Mouse (Mus musculus): ENCODE measurements around the gene Sdk1. TPM values are rescaled to one million over a fixed set of nuclear protein-coding genes. Genes with fewer than 3 reads are reported as not detected.

Sdk1 gene
- polyA plus RNA-seq, 1 experiment: 1.6 TPM

DNA sequence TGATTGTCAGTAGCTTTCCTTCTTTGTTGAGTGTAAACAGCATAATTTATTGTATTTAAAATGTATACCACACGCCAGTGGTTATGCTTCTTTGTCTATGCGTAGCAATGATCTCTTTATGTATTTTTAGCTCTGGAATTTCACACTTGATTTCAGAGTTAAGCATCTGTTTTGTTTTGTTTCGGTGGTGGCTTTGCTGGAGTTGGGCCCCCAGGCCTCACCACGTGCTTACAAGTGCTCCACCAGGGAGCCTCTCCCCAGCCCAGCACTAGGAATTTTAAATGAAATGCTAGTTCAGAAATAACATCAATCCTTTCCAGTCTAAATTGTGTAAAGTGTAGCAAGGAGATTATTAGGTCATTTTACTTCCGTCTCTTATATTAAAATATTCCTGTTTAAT, 227.5 kb downstream of the Sdk1 start:
- no peaks in the 10 kb centered on the region for H3K36me3 ChIP-seq (ENCODE audit: control insufficient read depth, insufficient read depth, low read length, poor library complexity, severe bottlenecking)
- no peak overlapping the region for H3K9ac ChIP-seq (ENCODE audit: low read depth, poor library complexity, severe bottlenecking)
- H3K27ac ChIP-seq (ENCODE audit: insufficient read depth, low read length): no peak overlapping the region
- TF ChIP-seq EP300 (IDR thresholded peaks at IDR 0.05; ENCODE audit: insufficient read depth, low read depth, low read length): no peak
- TF ChIP-seq CTCF (IDR thresholded peaks at IDR 0.05; ENCODE audit: low read depth, low read length): no peak
- TF ChIP-seq POLR2A (IDR thresholded peaks at IDR 0.05; ENCODE audit: insufficient read depth, low read length): no peak
- no peak overlapping the region for H3K4me3 ChIP-seq (ENCODE audit: low read depth, low read length)
- H3K4me1 ChIP-seq (ENCODE audit: control insufficient read depth, insufficient read depth, low read length): no peaks in the 10 kb centered on the region
- no peaks in the 10 kb centered on the region for H3K9me3 ChIP-seq (replicated peaks; ENCODE audit: control insufficient read depth, insufficient read depth, low read length, poor library complexity, severe bottlenecking)
- H3K27me3 ChIP-seq (ENCODE audit: control insufficient read depth, insufficient read depth, low read length, poor library complexity, severe bottlenecking): no peaks in the 10 kb centered on the region

DNA sequence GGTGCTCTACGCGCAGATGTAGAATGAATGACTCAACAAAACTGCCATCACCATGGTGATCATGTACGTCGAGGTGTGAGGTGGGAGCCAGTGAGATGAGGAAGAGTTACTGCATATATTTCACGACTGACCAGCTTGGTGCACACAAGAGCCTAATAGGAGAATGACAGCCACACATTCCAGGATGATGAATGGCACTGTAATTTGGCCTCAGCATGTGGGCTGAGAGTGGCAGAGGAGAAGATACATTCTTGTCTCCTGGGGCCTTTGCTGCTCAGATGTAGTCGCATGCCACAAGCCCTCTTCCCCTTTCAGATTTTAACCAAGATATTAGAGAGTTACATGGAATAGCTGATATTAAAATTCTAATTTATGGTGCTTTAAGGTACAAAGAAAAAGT, 264.0 kb downstream of the Sdk1 start:
- Histone ChIP-seq H3K9ac (ENCODE audit: low read depth, poor library complexity, severe bottlenecking) (no peak overlapping the region), H3K27me3 (ENCODE audit: control insufficient read depth, insufficient read depth, low read length, poor library complexity, severe bottlenecking) (no peaks in the 10 kb centered on the region), H3K4me1 (ENCODE audit: control insufficient read depth, insufficient read depth, low read length) (no peaks in the 10 kb centered on the region), H3K36me3 (ENCODE audit: control insufficient read depth, insufficient read depth, low read length, poor library complexity, severe bottlenecking) (no peaks in the 10 kb centered on the region), H3K9me3 (replicated peaks; ENCODE audit: control insufficient read depth, insufficient read depth, low read length, poor library complexity, severe bottlenecking) (no peaks in the 10 kb centered on the region), H3K4me3 (ENCODE audit: low read depth, low read length) (no peak overlapping the region), H3K27ac (ENCODE audit: insufficient read depth, low read length) (no peak overlapping the region)
- TF ChIP-seq POLR2A (IDR thresholded peaks at IDR 0.05; ENCODE audit: insufficient read depth, low read length): no peak
- no peak for TF ChIP-seq EP300 (IDR thresholded peaks at IDR 0.05; ENCODE audit: insufficient read depth, low read depth, low read length)
- TF ChIP-seq CTCF (IDR thresholded peaks at IDR 0.05; ENCODE audit: low read depth, low read length): no peak

DNA sequence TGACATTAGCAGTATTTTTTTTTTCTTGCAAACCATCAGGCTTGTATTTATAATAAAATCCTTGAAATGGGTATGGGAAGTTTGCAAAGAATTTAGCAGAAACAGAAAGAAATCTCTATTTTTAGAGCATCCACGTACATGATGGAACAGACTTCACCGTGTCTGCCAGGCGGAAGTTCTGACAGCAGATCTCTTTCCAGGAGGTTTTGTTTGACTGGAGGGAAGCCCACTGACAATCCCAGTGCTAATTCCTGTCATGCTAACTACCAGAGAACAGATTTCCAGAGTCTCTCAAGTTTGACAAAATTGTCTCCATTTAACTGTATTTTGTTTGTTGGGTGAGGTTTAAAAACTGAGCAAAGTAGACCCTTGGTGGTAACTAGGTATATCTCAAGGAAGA, 265.1 kb downstream of the Sdk1 start:
- TF ChIP-seq CTCF (IDR thresholded peaks at IDR 0.05; ENCODE audit: low read depth, low read length) (no peak), EP300 (IDR thresholded peaks at IDR 0.05; ENCODE audit: insufficient read depth, low read depth, low read length) (no peak), POLR2A (IDR thresholded peaks at IDR 0.05; ENCODE audit: insufficient read depth, low read length) (no peak)
- no peaks in the 10 kb centered on the region for H3K4me1 ChIP-seq (ENCODE audit: control insufficient read depth, insufficient read depth, low read length)
- no peak overlapping the region for H3K27ac ChIP-seq (ENCODE audit: insufficient read depth, low read length)
- H3K36me3 ChIP-seq (ENCODE audit: control insufficient read depth, insufficient read depth, low read length, poor library complexity, severe bottlenecking): no peaks in the 10 kb centered on the region
- no peak overlapping the region for H3K4me3 ChIP-seq (ENCODE audit: low read depth, low read length)
- H3K9me3 ChIP-seq (replicated peaks; ENCODE audit: control insufficient read depth, insufficient read depth, low read length, poor library complexity, severe bottlenecking): no peaks in the 10 kb centered on the region
- no peak overlapping the region for H3K9ac ChIP-seq (ENCODE audit: low read depth, poor library complexity, severe bottlenecking)
- H3K27me3 ChIP-seq (ENCODE audit: control insufficient read depth, insufficient read depth, low read length, poor library complexity, severe bottlenecking): no peaks in the 10 kb centered on the region

DNA sequence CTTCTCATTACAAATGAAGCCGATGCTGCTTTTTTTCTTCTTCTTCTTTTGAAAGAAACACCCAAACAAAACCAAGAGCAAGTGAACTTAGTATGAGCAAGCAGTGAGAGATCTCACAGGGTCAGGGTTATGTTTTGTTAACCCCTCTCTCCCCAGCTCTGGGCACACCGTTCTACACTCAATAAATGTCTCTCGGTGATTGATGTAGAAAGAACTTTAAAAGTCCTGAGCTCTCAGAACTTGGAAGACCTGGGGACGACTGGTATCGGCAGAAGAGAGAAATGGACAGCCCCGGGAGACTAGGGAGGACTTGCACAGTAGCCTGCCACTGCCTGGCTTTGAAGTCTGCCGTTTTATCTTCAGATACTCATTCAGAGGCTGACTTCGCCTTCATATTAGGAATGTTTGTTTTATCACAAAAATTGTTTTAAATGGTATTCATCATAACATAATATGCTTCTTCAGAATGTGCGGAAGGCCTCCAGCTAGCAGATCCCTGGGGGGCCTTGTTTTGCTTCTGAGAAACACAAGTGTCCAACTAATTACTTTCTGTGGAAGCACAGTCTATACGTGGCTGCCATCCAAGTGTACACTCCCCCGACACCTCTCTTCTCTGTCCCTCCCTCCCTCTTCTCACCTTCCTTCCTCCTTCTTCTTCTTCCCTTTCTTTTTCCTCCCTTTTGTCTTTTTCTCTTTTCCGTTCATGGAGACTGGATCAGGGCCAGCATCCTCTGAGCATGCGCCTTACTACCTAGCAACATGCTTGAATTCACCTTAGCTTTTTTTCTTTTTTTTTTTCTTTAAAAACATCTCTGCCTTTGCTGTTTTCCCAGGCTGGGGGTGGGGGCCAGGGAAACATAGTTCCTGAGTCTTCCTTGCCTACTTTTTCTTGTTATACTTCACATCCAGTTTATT, 283.8 kb downstream of the Sdk1 start:
- no peak overlapping the region for H3K27ac ChIP-seq (ENCODE audit: insufficient read depth, low read length)
- no peak for TF ChIP-seq POLR2A (IDR thresholded peaks at IDR 0.05; ENCODE audit: insufficient read depth, low read length)
- no peak for TF ChIP-seq EP300 (IDR thresholded peaks at IDR 0.05; ENCODE audit: insufficient read depth, low read depth, low read length)
- TF ChIP-seq CTCF (IDR thresholded peaks at IDR 0.05; ENCODE audit: low read depth, low read length): no peak
- H3K4me1 ChIP-seq (ENCODE audit: control insufficient read depth, insufficient read depth, low read length): no peaks in the 10 kb centered on the region
- H3K9ac ChIP-seq (ENCODE audit: low read depth, poor library complexity, severe bottlenecking): no peak overlapping the region
- no peaks in the 10 kb centered on the region for H3K36me3 ChIP-seq (ENCODE audit: control insufficient read depth, insufficient read depth, low read length, poor library complexity, severe bottlenecking)
- no peaks in the 10 kb centered on the region for H3K27me3 ChIP-seq (ENCODE audit: control insufficient read depth, insufficient read depth, low read length, poor library complexity, severe bottlenecking)
- H3K9me3 ChIP-seq (replicated peaks; ENCODE audit: control insufficient read depth, insufficient read depth, low read length, poor library complexity, severe bottlenecking): no peaks in the 10 kb centered on the region
- H3K4me3 ChIP-seq (ENCODE audit: low read depth, low read length): no peak overlapping the region

DNA sequence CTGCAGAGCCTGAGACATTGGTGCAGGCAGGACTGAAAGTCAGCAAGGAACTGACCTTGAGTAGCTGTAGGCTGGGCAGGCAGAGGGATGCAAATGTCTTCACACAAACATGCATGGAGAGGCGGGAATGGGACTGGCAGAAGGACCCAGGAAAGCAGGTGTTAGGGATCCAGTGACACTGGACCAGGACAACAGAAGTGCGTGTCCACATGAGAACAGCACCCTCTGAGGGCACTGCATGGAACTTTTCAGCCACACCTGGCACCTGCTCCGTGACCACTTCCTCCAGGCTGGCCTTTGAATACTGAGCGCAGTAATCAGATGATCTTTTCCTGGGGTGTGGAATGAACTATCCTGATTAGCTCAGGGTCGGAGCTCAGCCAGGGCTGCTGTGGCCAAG, 298.9 kb downstream of the Sdk1 start:
- Histone ChIP-seq H3K36me3 (ENCODE audit: control insufficient read depth, insufficient read depth, low read length, poor library complexity, severe bottlenecking) (no peaks in the 10 kb centered on the region), H3K9me3 (replicated peaks; ENCODE audit: control insufficient read depth, insufficient read depth, low read length, poor library complexity, severe bottlenecking) (no peaks in the 10 kb centered on the region), H3K27me3 (ENCODE audit: control insufficient read depth, insufficient read depth, low read length, poor library complexity, severe bottlenecking) (no peaks in the 10 kb centered on the region), H3K9ac (ENCODE audit: low read depth, poor library complexity, severe bottlenecking) (no peak overlapping the region), H3K4me1 (ENCODE audit: control insufficient read depth, insufficient read depth, low read length) (no peaks in the 10 kb centered on the region), H3K27ac (ENCODE audit: insufficient read depth, low read length) (no peak overlapping the region), H3K4me3 (ENCODE audit: low read depth, low read length) (no peak overlapping the region)
- TF ChIP-seq CTCF (IDR thresholded peaks at IDR 0.05; ENCODE audit: low read depth, low read length) (no peak), EP300 (IDR thresholded peaks at IDR 0.05; ENCODE audit: insufficient read depth, low read depth, low read length) (no peak), POLR2A (IDR thresholded peaks at IDR 0.05; ENCODE audit: insufficient read depth, low read length) (no peak)
